9 mouse cellular contexts compared by ENCODE assay signal in the genomic region with DNA sequence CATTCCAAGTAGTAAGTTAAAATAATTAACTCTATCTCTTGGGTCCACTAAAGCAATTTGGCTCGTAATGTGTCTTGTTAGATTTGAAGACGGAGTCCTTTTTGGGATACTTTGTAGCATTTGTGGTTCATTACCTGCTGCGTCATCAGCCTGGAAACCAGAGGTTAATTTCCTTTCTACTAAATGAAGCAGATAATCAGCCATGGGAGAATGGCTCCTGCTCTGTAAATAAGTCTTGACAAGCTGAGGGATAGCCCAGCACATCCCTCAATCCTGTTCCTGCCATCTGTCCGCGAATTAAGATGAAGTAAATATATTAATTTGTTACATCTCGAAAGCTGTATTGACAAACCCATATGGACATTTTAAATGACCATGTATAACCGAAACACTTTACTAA.
"Had no signal": no experiment of that assay in that cellular context is flagged by ENCODE, and none has a peak within 500 bp of the region (broad histone marks: within the 10 kb centered on the region; RNA-seq: fewer than 3 reads in every experiment).

No protein-coding gene starts in this region.

- H3K27ac ChIP-seq: limb, embryonic 13.5 days; liver, embryonic 14.5 days; midbrain, embryonic 15.5 days; neural tube, embryonic 13.5 days; stomach, postnatal 0 days had no signal

- H3K9ac ChIP-seq: limb, embryonic 13.5 days; liver, embryonic 14.5 days; midbrain, embryonic 15.5 days; neural tube, embryonic 13.5 days had no signal

- H3K27me3 ChIP-seq: limb, embryonic 13.5 days; midbrain, embryonic 15.5 days; neural tube, embryonic 13.5 days had no signal

- DNase-seq: kidney, adult 8-10 months; kidney, postnatal 25 days; left cerebral cortex, postnatal 4 days; lung, adult 18-20 months had no signal

- H3K9me3 ChIP-seq: limb, embryonic 13.5 days; midbrain, embryonic 15.5 days; neural tube, embryonic 13.5 days had no signal

- H3K4me2 ChIP-seq: limb, embryonic 13.5 days; midbrain, embryonic 15.5 days; neural tube, embryonic 13.5 days had no signal

- H3K4me1 ChIP-seq: limb, embryonic 13.5 days; midbrain, embryonic 15.5 days; neural tube, embryonic 13.5 days had no signal

- ATAC-seq: midbrain, embryonic 15.5 days had no signal

- H3K4me3 ChIP-seq: limb, embryonic 13.5 days; midbrain, embryonic 15.5 days; neural tube, embryonic 13.5 days had no signal

- H3K36me3 ChIP-seq: limb, embryonic 13.5 days; midbrain, embryonic 15.5 days; neural tube, embryonic 13.5 days had no signal
